Mouse (Mus musculus) MEL (cell line): ENCODE measurements around the gene Tomm5. TPM values are rescaled to one million over a fixed set of nuclear protein-coding genes. Genes with fewer than 3 reads are reported as not detected.
A peak's percentile ranks its signal among the peaks of the same experiment; 100 is the strongest.

Source experiments
- DNase-seq: peaks from one replicate; pipeline ENCODE4 v3.0.0; 2011; ENCODE audit warnings: low read depth, low spot score
- H3K27ac ChIP-seq: 2 replicates; pipeline ENCODE4 v1.5.1; 2012; ENCODE audit warnings: low read depth, mild to moderate bottlenecking, control low read depth, low read length, moderate library complexity; ENCODE audit not compliant: control insufficient read depth
- H3K27me3 ChIP-seq, 2 experiments: fragments of 150-350 bp in 1 of 2; sonication (generic) in 1 of 2; 2 replicates each; pipeline ENCODE4 v1.6.1; 2012; ENCODE audit warnings: low read length in 2 of 2, mild to moderate bottlenecking in 2 of 2, improper control_type of control experiment in 1 of 2, moderate library complexity in 1 of 2; ENCODE audit not compliant: insufficient read depth in 2 of 2, control insufficient read depth in 1 of 2
- H3K36me3 ChIP-seq, 2 experiments: 2 replicates each; pipeline ENCODE4 v1.6.1; 2012 to 2014; ENCODE audit warnings: low read length in 2 of 2, improper control_type of control experiment in 1 of 2, inconsistent platforms in 1 of 2, mild to moderate bottlenecking in 1 of 2; ENCODE audit not compliant: insufficient read depth in 2 of 2, control insufficient read depth in 1 of 2
- H3K4me1 ChIP-seq, 2 experiments: fragments of 150-350 bp in 1 of 2; sonication (generic) in 1 of 2; 2 replicates each; pipeline ENCODE4 v1.6.1; 2012; ENCODE audit warnings: low read length in 2 of 2, improper control_type of control experiment in 1 of 2, mild to moderate bottlenecking in 1 of 2; ENCODE audit not compliant: insufficient read depth in 2 of 2, control insufficient read depth in 1 of 2
- H3K4me3 ChIP-seq, 2 experiments: fragments of 150-350 bp in 1 of 2; sonication (generic) in 1 of 2; 2 replicates each; pipeline ENCODE4 v1.5.1; 2012; ENCODE audit warnings: low read depth in 2 of 2, low read length in 2 of 2, mild to moderate bottlenecking in 2 of 2, moderate library complexity in 2 of 2, control low read depth in 1 of 2, improper control_type of control experiment in 1 of 2; ENCODE audit not compliant: control insufficient read depth in 1 of 2, insufficient read depth in 1 of 2
- H3K79me2 ChIP-seq: 2 replicates; pipeline ENCODE4 v1.6.1; 2012; ENCODE audit warnings: mild to moderate bottlenecking, low read length, moderate library complexity; ENCODE audit not compliant: control insufficient read depth, poor library complexity, insufficient read depth
- H3K9ac ChIP-seq: 2 replicates; pipeline ENCODE4 v1.6.1; 2012; ENCODE audit warnings: low read depth, mild to moderate bottlenecking, control low read depth, low read length, moderate library complexity; ENCODE audit not compliant: control insufficient read depth, poor library complexity, severe bottlenecking
- H3K9me3 ChIP-seq: fragments of 150-350 bp; sonication (generic); replicated peaks from 2 replicates; pipeline ENCODE4 v1.6.1; 2012; ENCODE audit warnings: mild to moderate bottlenecking, low read length, improper control_type of control experiment, moderate library complexity; ENCODE audit not compliant: insufficient read depth
- CHD2 ChIP-seq: IDR thresholded peaks from 2 replicates; pipeline ENCODE4 v1.6.1; 2011; ENCODE audit warnings: low read length, improper control_type of control experiment
- CTCF ChIP-seq, 3 experiments: IDR thresholded peaks in 2 of 3; conservative IDR thresholded peaks in 1 of 3; 2 replicates each; pipeline ENCODE4 v1.5.1; 2011 to 2012; ENCODE audit warnings: low read length in 3 of 3, low read depth in 2 of 3, mild to moderate bottlenecking in 2 of 3, improper control_type of control experiment in 1 of 3, inconsistent platforms in 1 of 3, mixed read lengths in 1 of 3, moderate library complexity in 1 of 3; ENCODE audit not compliant: control insufficient read depth in 1 of 3, insufficient read depth in 1 of 3, poor library complexity in 1 of 3, severe bottlenecking in 1 of 3
- ELF1 ChIP-seq: IDR thresholded peaks from 2 replicates; pipeline ENCODE4 v1.6.1; 2014; ENCODE audit warnings: low read depth, mild to moderate bottlenecking, inconsistent platforms, low read length, improper control_type of control experiment, moderate library complexity
- EP300 ChIP-seq, 2 experiments: IDR thresholded peaks; 2 replicates each; pipeline ENCODE4 v1.6.1; 2011; ENCODE audit warnings: improper control_type of control experiment in 2 of 2, low read length in 2 of 2, low read depth in 1 of 2, mild to moderate bottlenecking in 1 of 2
- GATA1 ChIP-seq: IDR thresholded peaks from 2 replicates; pipeline ENCODE4 v1.6.1; 2011; ENCODE audit warnings: low read depth, low read length, improper control_type of control experiment
- JUND ChIP-seq: IDR thresholded peaks from 2 replicates; pipeline ENCODE4 v1.6.1; 2011; ENCODE audit warnings: low read depth, mild to moderate bottlenecking, improper control_type of control experiment, low read length
- MAFK ChIP-seq: IDR thresholded peaks from 2 replicates; pipeline ENCODE4 v1.6.1; 2011; ENCODE audit warnings: low read depth, mild to moderate bottlenecking, low read length, improper control_type of control experiment, borderline replicate concordance
- MAX ChIP-seq: IDR thresholded peaks from 2 replicates; pipeline ENCODE4 v1.6.1; 2011; ENCODE audit warnings: low read length, improper control_type of control experiment
- MEF2A ChIP-seq: IDR thresholded peaks from 2 replicates; pipeline ENCODE4 v1.6.1; 2014; ENCODE audit warnings: low read depth, mild to moderate bottlenecking, inconsistent platforms, low read length, improper control_type of control experiment; ENCODE audit not compliant: poor library complexity, insufficient replicate concordance, severe bottlenecking; ENCODE audit errors: extremely low read depth
- MYB ChIP-seq: IDR thresholded peaks from 2 replicates; pipeline ENCODE4 v1.6.1; 2011; ENCODE audit warnings: mild to moderate bottlenecking, low read depth, low read length, improper control_type of control experiment
- MYC ChIP-seq: IDR thresholded peaks from 2 replicates; pipeline ENCODE4 v1.6.1; 2011; ENCODE audit warnings: low read depth, mild to moderate bottlenecking, low read length, improper control_type of control experiment, moderate library complexity
- NELFE ChIP-seq: IDR thresholded peaks from 2 replicates; pipeline ENCODE4 v1.6.1; 2011; ENCODE audit warnings: low read depth, low read length, improper control_type of control experiment
- POLR2A ChIP-seq, 2 experiments: IDR thresholded peaks; 2 replicates each; pipeline ENCODE4 v1.6.1; 2011 to 2012; ENCODE audit warnings: low read length in 2 of 2, mild to moderate bottlenecking in 2 of 2, control low read depth in 1 of 2, improper control_type of control experiment in 1 of 2, low read depth in 1 of 2, moderate library complexity in 1 of 2; ENCODE audit not compliant: control insufficient read depth in 1 of 2, insufficient read depth in 1 of 2, poor library complexity in 1 of 2
- POLR2AphosphoS2 ChIP-seq: IDR thresholded peaks from 2 replicates; pipeline ENCODE4 v1.6.1; 2011; ENCODE audit warnings: low read length, improper control_type of control experiment
- RAD21 ChIP-seq: IDR thresholded peaks from 2 replicates; pipeline ENCODE4 v1.6.1; 2011; ENCODE audit warnings: mild to moderate bottlenecking, low read depth, low read length, improper control_type of control experiment
- RCOR1 ChIP-seq: IDR thresholded peaks from 2 replicates; pipeline ENCODE4 v1.6.1; 2012; ENCODE audit warnings: low read depth, mild to moderate bottlenecking, inconsistent platforms, low read length, improper control_type of control experiment
- SMC3 ChIP-seq: IDR thresholded peaks from 2 replicates; pipeline ENCODE4 v1.6.1; 2011; ENCODE audit warnings: low read depth, low read length, improper control_type of control experiment
- TBP ChIP-seq: IDR thresholded peaks from 2 replicates; pipeline ENCODE4 v1.8.0; 2011; ENCODE audit warnings: low read depth, low read length, improper control_type of control experiment
- TCF12 ChIP-seq: IDR thresholded peaks from 2 replicates; pipeline ENCODE4 v1.6.1; 2014; ENCODE audit warnings: low read depth, mild to moderate bottlenecking, inconsistent platforms, low read length, improper control_type of control experiment, moderate library complexity
- UBTF ChIP-seq: IDR thresholded peaks from 2 replicates; pipeline ENCODE4 v1.6.1; 2012; ENCODE audit warnings: low read depth, mild to moderate bottlenecking, inconsistent platforms, low read length, improper control_type of control experiment, moderate library complexity, borderline replicate concordance; ENCODE audit not compliant: insufficient read depth
- USF1 ChIP-seq: IDR thresholded peaks from 2 replicates; pipeline ENCODE4 v1.6.1; 2014; ENCODE audit warnings: low read depth, mild to moderate bottlenecking, inconsistent platforms, low read length, improper control_type of control experiment, moderate library complexity
- USF2 ChIP-seq, 2 experiments: IDR thresholded peaks; 2 replicates each; pipeline ENCODE4 v1.6.1; 2011 to 2012; ENCODE audit warnings: improper control_type of control experiment in 2 of 2, low read length in 2 of 2, borderline replicate concordance in 1 of 2, inconsistent platforms in 1 of 2, low read depth in 1 of 2, mild to moderate bottlenecking in 1 of 2; ENCODE audit not compliant: insufficient read depth in 1 of 2
- ZC3H11A ChIP-seq: IDR thresholded peaks from 2 replicates; pipeline ENCODE4 v1.6.1; 2012; ENCODE audit warnings: low read depth, mild to moderate bottlenecking, inconsistent platforms, low read length, improper control_type of control experiment
- ZMIZ1 ChIP-seq: IDR thresholded peaks from 2 replicates; pipeline ENCODE4 v1.6.1; 2012; ENCODE audit warnings: low read depth, mild to moderate bottlenecking, inconsistent platforms, low read length, improper control_type of control experiment, moderate library complexity
- ZNF384 ChIP-seq: IDR thresholded peaks from 2 replicates; pipeline ENCODE4 v1.6.1; 2012; ENCODE audit warnings: low read depth, mild to moderate bottlenecking, inconsistent platforms, low read length, improper control_type of control experiment
- polyA plus RNA-seq, 2 experiments: library from polyadenylated mRNA; stranded (reverse) in 1 of 2; unstranded in 1 of 2; fragments of >175 nt in 1 of 2; fragments of >200 nt in 1 of 2; gene quantifications; 2 replicates each; pipeline versions ENCODE4 v1.2.1 to v1.2.4; 2012; ENCODE audit warnings: low replicate concordance in 2 of 2, low read depth in 1 of 2; ENCODE audit not compliant: insufficient read length in 2 of 2, insufficient read depth in 1 of 2, missing spikeins in 1 of 2
- total RNA-seq: library from RNA; depleted of rRNA; stranded (reverse); fragments of 300-350 nt; gene quantifications from 2 replicates; pipeline ENCODE4 v1.2.3, GENCODE M21; 2012

The Tomm5 gene
- total and polyA plus RNA-seq, 3 experiments: 309 to 639 TPM; not detected in 1

- Histone ChIP-seq H3K27me3 (peaks cover 0 to 2% of the 10 kb centered on the region in 2 experiments; a peak in 2 of 4 replicates), H3K9ac (no peak overlapping the region), H3K36me3 (peaks cover 0 to 4% of the 10 kb centered on the region in 2 experiments; a peak in 1 of 4 replicates), H3K27ac (no peak overlapping the region)
- peak; percentile 41; the same call in 1 of the 2 replicates for TF ChIP-seq GATA1
- TF ChIP-seq MAX: 0 out of 2 replicates have a peak, but pooled peaks have one; percentile 19
- TF ChIP-seq ZNF384: no peak
- TF ChIP-seq MYC: 0 out of 2 replicates have a peak, but pooled peaks have one; percentile 23
- peak in 1 of 2 experiments; percentile 39; a peak in 1 of 4 replicates for TF ChIP-seq EP300 (IDR thresholded peaks at IDR 0.05; ENCODE audit: low read depth in 1 of 2, low read length in 2 of 2)
- TF ChIP-seq MYB: no peak
- TF ChIP-seq RCOR1: no peak
- no peak for TF ChIP-seq NELFE
- 0 out of 2 replicates have a peak, but pooled peaks have one; percentile 30 for TF ChIP-seq TBP
- TF ChIP-seq, all 39 proteins: peak for 5
- Histone ChIP-seq H3K4me1 (peaks cover 2 to 16% of the 10 kb centered on the region in 2 experiments; a peak in 1 of 4 replicates), H3K4me3 (peak overlapping the region; percentile 28 to 37; a peak in 3 of 4 replicates), H3K79me2 (no peaks in the 10 kb centered on the region), H3K9me3 (no peaks in the 10 kb centered on the region)
- DNase-seq: peak; percentile 54
Observed at GRCm38 (mm10) chr4:45142411-45142810, 34.5 kb upstream of the Tomm5 start.

- no peak overlapping the region for H3K4me3 ChIP-seq
- no peaks in the 10 kb centered on the region for H3K9me3 ChIP-seq
- no peaks in the 10 kb centered on the region for H3K79me2 ChIP-seq
- TF ChIP-seq USF1 (no peak), SMC3 (no peak), ZC3H11A (no peak), EP300 (IDR thresholded peaks at IDR 0.05; ENCODE audit: low read depth in 1 of 2, low read length in 2 of 2) (no peak), TBP (no peak), CHD2 (no peak), MYB (no peak), POLR2A (IDR thresholded peaks at IDR 0.05; ENCODE audit: control insufficient read depth in 1 of 2, insufficient read depth in 1 of 2, low read depth in 1 of 2, low read length in 2 of 2, poor library complexity in 1 of 2) (no peak)
- H3K4me1 ChIP-seq: peaks cover 2 to 16% of the 10 kb centered on the region in 2 experiments; a peak in 1 of 4 replicates
- H3K36me3 ChIP-seq: peaks cover 0 to 4% of the 10 kb centered on the region in 2 experiments; a peak in 1 of 4 replicates
- H3K27ac ChIP-seq: no peak overlapping the region
- no peak overlapping the region for H3K9ac ChIP-seq
- peaks cover 1 to 2% of the 10 kb centered on the region in 2 experiments; a peak in 2 of 4 replicates for H3K27me3 ChIP-seq
- no peak for DNase-seq
Observed at GRCm38 (mm10) chr4:45141835-45142234, 33.9 kb upstream of the Tomm5 start.

- Histone ChIP-seq H3K9me3 (no peaks in the 10 kb centered on the region), H3K27me3 (peaks cover 7 to 16% of the 10 kb centered on the region in 2 experiments)
- no peak for DNase-seq
- TF ChIP-seq USF2 (IDR thresholded peaks at IDR 0.05; ENCODE audit: borderline replicate concordance in 1 of 2, insufficient read depth in 1 of 2, low read depth in 1 of 2, low read length in 2 of 2): no peak
- no peak for TF ChIP-seq MAFK
- TF ChIP-seq UBTF: no peak
- no peak for TF ChIP-seq CTCF (IDR thresholded peaks at IDR 0.05 in 2 of 3, conservative IDR thresholded peaks at IDR 0.05 in 1 of 3; ENCODE audit: control insufficient read depth in 1 of 3, insufficient read depth in 1 of 3, low read depth in 2 of 3, low read length in 3 of 3, poor library complexity in 1 of 3, severe bottlenecking in 1 of 3)
- no peak for TF ChIP-seq POLR2AphosphoS2
- no peak for TF ChIP-seq MYC
- TF ChIP-seq MEF2A: no peak
- TF ChIP-seq TCF12: no peak
- TF ChIP-seq MAX: no peak
- TF ChIP-seq ZMIZ1: no peak
- no peak for TF ChIP-seq RAD21
- no peak for TF ChIP-seq JUND
- TF ChIP-seq EP300 (IDR thresholded peaks at IDR 0.05; ENCODE audit: low read depth in 1 of 2, low read length in 2 of 2): no peak
- TF ChIP-seq ELF1: no peak
Observed at GRCm38 (mm10) chr4:45137636-45138035, 29.7 kb upstream of the Tomm5 start.

More at GRCm38 (mm10) chr4:45137636-45138035, 29.7 kb upstream of the Tomm5 start:
- Histone ChIP-seq H3K4me3 (no peak overlapping the region), H3K36me3 (peaks cover 0 to 4% of the 10 kb centered on the region in 2 experiments; a peak in 1 of 4 replicates), H3K4me1 (peaks cover 2 to 11% of the 10 kb centered on the region in 2 experiments; a peak in 1 of 4 replicates), H3K27ac (no peak overlapping the region), H3K9ac (no peak overlapping the region), H3K79me2 (no peaks in the 10 kb centered on the region)
